Mouse (Mus musculus) lung, postnatal 4 days (tissue): ENCODE data around the gene Dazap1.

Experiments
- DNase-seq, 2 experiments: peaks; one replicate each; pipeline ENCODE4 v3.0.0; 2021

Dazap1 gene

DNA sequence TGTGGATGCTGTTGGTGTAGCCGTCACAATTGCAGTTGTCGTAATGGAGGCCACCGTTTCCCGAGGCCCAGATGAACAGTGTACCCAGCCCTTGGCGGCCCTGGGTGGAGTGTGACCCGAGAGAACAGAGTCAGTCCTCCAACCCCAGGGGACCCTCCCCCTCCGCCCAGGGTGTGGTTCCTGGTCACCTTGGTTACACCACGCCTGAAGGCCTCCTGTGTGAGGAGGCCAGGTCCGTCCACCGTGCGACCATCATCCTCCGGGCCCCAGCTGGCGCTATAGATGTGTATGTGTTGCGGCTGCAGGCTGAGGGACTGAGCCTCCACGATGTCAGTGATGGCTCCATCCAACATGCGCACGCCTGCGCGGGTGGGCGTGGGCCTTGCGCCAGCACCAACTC, 63.8 kb downstream of the Dazap1 start:
- DNase-seq: no peak

DNA sequence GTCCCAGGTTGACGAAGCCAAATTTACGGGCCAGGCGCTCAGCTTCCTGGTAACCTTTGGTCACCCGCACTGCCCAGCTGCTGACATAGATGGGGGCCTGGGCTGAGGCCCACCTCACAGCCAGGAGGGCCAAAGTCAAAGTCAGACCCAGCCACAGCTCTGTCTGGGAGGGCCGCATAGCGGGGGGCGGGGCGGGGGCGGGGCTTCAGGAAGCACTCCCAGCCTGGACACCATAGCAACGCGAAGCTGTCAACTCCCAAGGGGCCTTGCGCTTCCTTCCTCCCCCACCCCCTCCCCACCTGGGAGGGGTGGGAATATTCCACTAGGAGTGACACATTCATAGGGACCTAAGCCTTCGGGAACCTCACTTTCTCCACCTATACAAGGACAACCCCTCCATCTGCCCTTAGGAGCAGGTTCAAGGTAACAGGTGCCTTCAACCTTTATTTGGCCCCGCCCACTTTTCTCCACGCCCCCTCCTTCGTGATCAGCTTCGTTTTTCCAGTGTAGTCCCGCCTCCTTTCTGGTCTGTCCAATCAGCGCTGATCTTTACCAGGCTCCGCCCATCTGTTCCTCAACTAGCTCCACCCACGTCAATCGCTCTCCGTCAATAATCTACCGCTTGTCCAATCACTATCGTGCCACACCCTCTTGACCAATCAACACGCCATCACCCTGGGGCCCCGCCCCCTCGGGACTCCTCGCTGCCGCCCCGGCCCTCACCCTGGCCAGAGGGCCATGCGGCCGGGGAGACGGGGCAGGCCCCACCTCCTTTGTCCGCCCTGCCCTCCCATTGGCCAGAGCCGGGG, 68.2 kb downstream of the Dazap1 start, which contains the start of the genes Pcsk4 and Reep6:
TSS of gene Pcsk4 (minus strand) at position 226 of the 809 bp plus-strand sequence.
TSS of gene Reep6 (plus strand) at position 681 of the 809 bp plus-strand sequence.
- peak; percentile 98 to 99 for DNase-seq

DNA sequence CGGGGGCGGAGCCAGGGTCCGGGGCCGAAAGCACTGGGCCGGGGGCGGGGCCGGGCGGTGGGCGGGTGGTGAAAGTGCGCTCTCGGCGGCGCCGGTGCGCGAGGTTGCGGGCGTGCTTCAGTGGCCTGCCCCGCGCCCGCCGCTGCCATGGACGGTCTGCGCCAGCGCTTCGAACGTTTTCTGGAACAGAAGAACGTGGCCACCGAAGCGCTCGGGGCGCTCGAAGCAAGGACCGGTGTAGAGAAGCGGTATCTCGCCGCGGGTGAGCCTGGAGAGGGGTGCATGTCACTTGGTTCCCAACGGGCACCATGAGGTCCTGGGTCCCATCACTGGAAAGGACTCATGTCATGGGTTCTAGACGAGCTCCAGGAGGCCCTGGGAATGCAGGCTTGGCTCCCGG, 68.8 kb downstream of the Dazap1 start:
- DNase-seq: no peak

DNA sequence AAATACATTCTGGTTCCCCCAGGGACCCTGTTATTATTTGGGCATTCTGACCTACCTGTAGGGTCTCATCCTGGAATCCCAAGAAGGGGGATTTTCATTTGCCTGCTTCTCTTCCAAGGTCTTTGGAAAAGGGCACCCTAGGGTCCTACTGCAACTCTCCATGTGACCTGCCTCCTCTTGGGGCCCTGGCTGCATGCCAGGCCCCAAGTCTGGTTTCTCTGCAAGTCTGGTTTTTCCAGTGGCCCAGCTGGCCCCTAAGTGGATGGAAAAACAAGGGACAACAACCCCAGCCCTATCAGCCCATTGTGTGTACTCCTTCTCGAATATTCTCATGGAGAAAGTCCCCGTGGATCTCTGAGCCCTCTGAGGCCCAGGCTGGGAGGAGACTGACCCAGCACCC, 69.6 kb downstream of the Dazap1 start:
- peak in 1 of 2 experiments; percentile 57 for DNase-seq

DNA sequence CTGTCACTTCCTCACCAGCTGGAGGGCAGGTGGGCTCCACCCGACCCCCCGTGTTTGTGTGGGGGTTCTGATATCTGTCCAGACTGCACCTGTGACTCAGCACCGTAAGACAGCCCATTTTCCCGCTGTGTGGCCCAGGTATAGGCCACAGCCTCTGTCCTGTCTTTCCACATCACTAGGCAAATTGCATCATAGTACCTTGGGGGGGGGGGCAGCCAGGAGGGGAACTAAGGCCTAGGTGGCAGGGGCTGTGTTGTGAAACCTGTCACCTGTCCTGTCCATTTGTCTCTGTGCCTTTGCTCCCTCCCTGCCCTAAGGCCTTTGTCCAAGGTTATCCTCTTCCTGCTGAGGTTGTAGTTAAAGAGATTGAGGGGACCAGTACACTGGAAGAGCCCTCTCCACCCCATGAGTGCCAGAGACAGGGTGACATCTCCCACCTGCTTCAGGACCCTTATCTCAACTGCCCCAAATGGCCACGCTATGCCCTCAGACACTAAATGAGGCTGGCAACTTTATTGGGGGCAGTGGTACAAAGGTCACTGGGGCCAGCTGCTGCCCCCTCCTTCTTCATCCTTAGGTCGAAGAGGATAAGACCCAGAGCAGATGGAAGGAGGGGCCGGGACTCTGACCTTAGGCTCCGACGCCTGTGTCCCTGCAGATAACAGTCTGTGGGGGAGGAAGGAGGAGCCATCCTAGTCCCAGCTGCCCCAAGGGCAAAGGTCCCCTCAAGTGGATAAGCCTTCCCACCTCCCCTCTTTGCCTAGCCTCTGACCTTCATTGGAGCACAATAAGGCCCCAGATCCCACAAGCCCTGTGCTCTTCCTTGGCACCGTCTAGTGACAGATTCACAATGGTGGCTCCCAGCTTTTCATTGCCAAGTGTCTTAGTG, 70.6 kb downstream of the Dazap1 start:
- DNase-seq: no peak

- DNase-seq: no peak
These were observed 71.3 kb downstream of the Dazap1 start for GRCm38 (mm10) chr10:80332525-80332989.

DNA sequence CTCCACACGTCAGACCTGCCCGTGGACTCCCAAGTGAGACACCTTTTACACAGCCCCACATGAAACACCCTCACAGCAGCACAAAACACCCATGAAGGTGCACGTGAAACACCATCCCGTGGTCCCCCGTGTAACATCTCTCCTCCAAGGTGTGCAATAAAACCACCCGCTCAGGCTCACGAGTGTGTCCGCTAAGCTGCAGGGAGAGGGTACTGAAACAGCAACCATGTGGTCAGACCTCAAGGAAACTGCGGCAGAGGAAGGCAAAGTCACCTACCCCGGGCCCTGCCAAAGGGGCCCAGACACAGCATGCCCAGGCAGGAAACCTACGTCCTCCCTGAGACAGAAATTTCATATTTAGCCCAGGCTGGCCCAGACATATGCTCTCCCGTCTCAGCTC, 75.0 kb downstream of the Dazap1 start:
- no peak for DNase-seq
